Mouse (Mus musculus) T-helper 1 cell (primary cell): ENCODE measurements at regions not wholly inside any gene's neighbourhood (a gene's known extent, or its start where the extent isn't known, plus 50 kb on each side); places are given as distances from the start of the nearest gene placed in this dataset.

Source experiments
- in situ Hi-C: fragments of 300-600 bp; cut with MboI, MseI; formaldehyde crosslinking; loops from one replicate; pipeline ENCODE4 v1.15.1; 2025; ENCODE audit warnings: high pct_unique_total_duplicates

GRCm38 (mm10) chr12:39952854-39953253 lies 85.0 kb downstream of the Arl4a start:
- in situ Hi-C loops: no loop called here

DNA sequence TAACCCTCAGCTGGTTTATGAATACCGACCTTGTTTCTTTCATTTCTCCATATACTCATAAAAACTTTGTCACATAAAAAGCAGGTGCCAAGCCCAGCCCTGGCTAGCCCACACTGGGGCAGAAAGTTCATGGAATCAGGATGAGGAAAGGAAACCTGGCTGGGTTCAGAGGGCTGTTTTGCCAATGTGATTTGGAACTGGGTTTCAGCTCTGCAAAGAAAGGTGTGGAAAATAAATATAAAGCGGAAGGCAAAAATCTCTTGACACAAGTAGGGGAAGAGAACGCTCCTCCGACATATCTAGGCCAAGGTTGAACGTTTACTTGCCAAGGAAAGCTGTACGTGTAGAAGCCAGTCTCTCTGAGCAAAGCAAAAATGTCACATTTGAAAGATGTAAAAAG lies 85.9 kb downstream of the Arl4a start:
- in situ Hi-C loops: no loop called here

GRCm38 (mm10) chr12:39950270-39950801 lies 87.5 kb downstream of the Arl4a start:
- in situ Hi-C loops: no loop called here

DNA sequence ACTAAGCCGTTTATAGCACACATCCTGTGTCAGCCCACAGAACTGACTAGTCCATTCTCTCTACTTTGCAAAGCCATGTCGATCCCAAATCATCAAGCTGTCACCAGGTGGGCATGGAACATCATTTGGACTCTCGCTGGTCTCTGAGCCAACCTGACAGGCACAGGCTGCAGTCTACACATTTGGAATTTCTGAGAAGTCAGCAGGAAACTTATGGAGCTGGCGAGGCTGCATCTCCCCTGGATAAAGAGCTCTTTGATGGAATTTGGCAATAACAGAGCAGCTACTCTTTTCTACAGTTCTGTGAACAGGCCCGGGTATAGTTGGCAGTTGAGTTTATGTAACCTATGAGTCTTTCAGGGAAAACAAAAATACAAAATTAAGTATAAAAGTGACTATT lies 94.9 kb downstream of the Arl4a start:
- in situ Hi-C loops: no loop called here

GRCm38 (mm10) chr12:39941162-39941561 lies 96.7 kb downstream of the Arl4a start:
- in situ Hi-C loops: no loop called here

- in situ Hi-C loops: no loop called here
Observed at GRCm38 (mm10) chr12:39939017-39939416, 98.8 kb downstream of the Arl4a start.

GRCm38 (mm10) chr12:39938211-39938610 lies 99.6 kb downstream of the Arl4a start:
- in situ Hi-C loops: no loop called here

DNA sequence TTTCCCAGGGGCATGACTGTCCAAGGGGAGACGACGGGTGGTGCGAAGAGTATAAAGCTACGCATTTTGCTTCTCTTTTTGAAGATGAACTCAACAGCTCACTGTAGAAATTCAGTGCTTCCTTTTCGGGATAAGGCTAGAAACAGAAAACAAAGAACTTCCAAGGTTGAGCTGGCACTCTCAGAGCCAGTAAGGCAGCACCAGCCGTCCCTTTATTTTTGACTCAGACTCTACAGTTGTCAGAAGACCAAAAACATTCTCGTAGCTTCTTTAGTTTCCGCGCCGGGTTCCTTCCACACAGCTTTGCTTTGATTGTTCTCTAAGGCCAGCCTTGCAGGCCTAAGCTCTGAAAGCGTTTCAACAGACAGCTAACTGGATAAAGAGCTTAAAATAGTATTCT lies 101.5 kb downstream of the Arl4a start:
- in situ Hi-C loops: no loop called here

GRCm38 (mm10) chr12:39935775-39936174 lies 102.0 kb downstream of the Arl4a start:
- in situ Hi-C loops: no loop called here

DNA sequence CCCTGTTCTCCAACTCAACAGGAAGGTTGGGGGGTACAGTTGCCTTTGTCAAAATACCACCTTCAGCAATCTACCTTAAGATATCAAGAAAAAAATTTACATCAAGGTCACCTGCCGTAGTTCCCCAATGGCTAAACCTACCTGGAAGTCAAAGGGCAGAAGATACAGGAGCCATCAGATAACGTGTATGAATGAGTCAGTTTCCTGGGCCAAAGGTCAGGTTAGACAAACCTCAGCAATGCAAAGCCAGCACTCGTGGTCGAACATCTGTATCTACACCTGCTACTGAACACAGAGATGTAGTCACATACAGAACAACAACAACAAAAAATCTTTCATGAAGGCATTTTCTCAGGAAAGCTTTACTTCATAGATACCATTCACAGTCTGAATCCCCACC lies 102.9 kb downstream of the Arl4a start:
- in situ Hi-C loops: no loop called here

- in situ Hi-C loops: no loop called here
Observed at GRCm38 (mm10) chr12:39931251-39931650, 106.6 kb downstream of the Arl4a start.

DNA sequence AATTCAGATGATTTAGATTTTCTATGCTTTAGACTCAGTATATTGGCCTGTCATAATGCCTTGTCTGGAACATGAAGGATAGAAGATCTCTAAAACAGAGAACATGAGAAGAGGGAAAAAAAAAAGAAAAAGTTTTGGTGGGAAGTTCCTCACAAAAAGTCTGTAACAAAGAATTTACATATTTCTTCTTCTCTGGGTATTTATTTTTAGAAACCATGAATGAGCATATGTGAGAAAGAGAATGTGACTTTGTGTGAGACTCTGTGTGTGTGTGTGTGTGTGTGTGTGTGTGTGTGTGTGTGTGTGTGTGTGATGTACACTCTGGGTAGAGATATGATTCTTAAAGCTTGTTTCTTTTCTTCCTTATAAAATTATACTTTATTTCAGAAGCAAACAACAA lies 109.9 kb downstream of the Arl4a start:
- in situ Hi-C loops: no loop called here

DNA sequence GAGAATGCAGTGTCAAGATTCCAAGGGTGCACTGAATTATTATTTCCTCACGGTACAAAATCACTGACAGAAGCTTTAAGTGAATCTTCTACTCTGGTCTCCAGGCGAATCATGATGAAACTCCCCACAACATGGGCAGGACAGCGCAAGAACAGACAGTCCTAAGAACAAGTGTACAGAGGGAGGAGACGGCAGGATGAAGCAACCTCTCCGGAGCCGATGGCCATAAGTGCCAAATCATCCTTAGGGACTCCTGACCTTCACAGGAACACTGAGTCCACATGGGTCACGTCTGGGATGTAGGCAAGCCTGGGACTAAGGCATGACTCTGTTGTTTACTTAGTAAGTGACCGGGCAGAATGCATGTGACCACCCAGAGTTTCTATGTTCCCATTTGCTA lies 110.8 kb downstream of the Arl4a start:
- in situ Hi-C loops: no loop called here

GRCm38 (mm10) chr12:39921481-39921880 lies 116.3 kb downstream of the Arl4a start:
- in situ Hi-C loops: no loop called here

GRCm38 (mm10) chr12:39920466-39920913 lies 117.3 kb downstream of the Arl4a start:
- in situ Hi-C loops: no loop called here

- in situ Hi-C loops: no loop called here
Observed at GRCm38 (mm10) chr12:39919909-39920308, 117.9 kb downstream of the Arl4a start.

GRCm38 (mm10) chr12:39888493-39888892 lies 149.3 kb downstream of the Arl4a start:
- in situ Hi-C loops: loop anchor here (10.0 kb wide), 1 partner anchor 1896 kb away; no protein-coding TSS in a partner anchor

DNA sequence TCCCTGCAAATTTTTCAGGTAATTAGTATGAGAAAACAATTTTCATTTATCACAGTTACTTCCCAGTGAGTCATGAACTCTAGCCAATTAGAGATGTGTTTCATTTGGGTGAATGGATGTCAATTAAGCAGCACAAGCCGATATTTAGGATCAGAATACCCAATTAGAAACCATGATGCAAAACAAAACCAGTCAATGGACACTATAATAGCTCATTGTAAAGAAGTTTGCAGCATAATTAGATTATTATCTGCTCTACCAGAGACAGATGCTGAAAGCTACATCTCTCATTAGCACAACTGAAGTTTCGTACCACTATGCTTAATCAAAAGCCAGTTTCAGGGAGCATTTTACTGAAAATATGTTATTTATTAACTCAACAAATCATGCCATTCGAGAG lies 152.5 kb downstream of the Arl4a start:
- in situ Hi-C loops: loop anchor here (10.0 kb wide), 1 partner anchor 1899 kb away; no protein-coding TSS in a partner anchor

- in situ Hi-C loops: loop anchor here (10.0 kb wide), 1 partner anchor 1904 kb away; no protein-coding TSS in a partner anchor
Observed at GRCm38 (mm10) chr12:39880309-39880708, 157.5 kb downstream of the Arl4a start.

- in situ Hi-C loops: no loop called here
Observed at GRCm38 (mm10) chr12:39873917-39874316, 163.9 kb downstream of the Arl4a start.

- in situ Hi-C loops: no loop called here
Observed at GRCm38 (mm10) chr12:39861797-39862196, 176.0 kb downstream of the Arl4a start.

- in situ Hi-C loops: no loop called here
Observed at GRCm38 (mm10) chr12:39851610-39852009, 186.2 kb downstream of the Arl4a start.

DNA sequence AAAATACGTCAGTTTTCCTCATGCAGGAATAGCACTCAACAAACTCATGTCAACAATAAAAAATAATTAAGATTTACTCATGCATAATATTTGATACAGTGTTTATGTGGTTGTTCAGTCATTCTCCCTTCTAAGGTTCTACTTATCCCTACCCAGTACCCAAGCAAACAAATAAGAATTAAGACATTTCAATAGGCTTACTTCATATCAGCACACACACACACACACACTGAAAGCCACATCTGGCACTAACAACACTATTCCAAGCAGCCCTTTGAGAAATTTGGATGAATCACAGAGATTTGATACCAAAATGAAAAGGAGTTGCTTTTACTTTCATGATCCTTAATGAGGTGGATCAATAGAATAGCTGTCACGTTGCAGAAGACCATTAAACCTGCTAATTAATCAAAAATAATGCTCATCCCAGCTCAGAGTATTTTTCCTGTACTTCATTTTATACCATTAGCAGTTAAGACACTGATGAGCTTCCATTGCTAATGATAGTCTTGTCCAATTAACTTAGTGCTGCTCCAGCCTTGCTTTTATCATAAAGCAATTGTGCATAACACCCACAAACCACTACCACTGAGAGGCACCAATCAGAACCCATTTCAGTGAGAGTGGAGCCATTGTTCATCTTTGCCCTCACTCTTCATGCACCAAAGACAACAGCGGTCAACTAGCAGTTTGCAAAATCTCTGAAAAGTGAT lies 188.3 kb downstream of the Arl4a start:
- in situ Hi-C loops: no loop called here
